Mouse (Mus musculus) hindbrain, embryonic 13.5 days (tissue): ENCODE measurements at regions not wholly inside any gene's neighbourhood (a gene's known extent, or its start where the extent isn't known, plus 50 kb on each side); places are given as distances from the start of the nearest gene placed in this dataset.

ENCODE experiments used
- ATAC-seq: fragments of 200-750 bp; cut with Nextera tagmentation; 2 replicates; pipeline ENCODE4 v1.8.0; 2017; ENCODE audit warnings: moderate TSS enrichment; ENCODE audit not compliant: low FRiP score
- H3K27ac ChIP-seq: fragments of 300-500 bp; sonication (generic); 2 replicates; pipeline ENCODE4 v1.5.1; 2015; ENCODE audit warnings: inconsistent platforms, mild to moderate bottlenecking, moderate library complexity
- H3K27me3 ChIP-seq: fragments of 300-500 bp; sonication (generic); 2 replicates; pipeline ENCODE4 v1.6.1; 2015; ENCODE audit warnings: mild to moderate bottlenecking, inconsistent platforms
- H3K36me3 ChIP-seq: fragments of 300-500 bp; sonication (generic); 2 replicates; pipeline ENCODE4 v1.6.1; 2015; ENCODE audit warnings: mild to moderate bottlenecking, inconsistent platforms
- H3K4me1 ChIP-seq: fragments of 300-500 bp; sonication (generic); replicated peaks from 2 replicates; pipeline ENCODE4 v1.6.1; 2015; ENCODE audit warnings: inconsistent platforms
- H3K4me2 ChIP-seq: fragments of 300-500 bp; sonication (generic); 2 replicates; pipeline ENCODE4 v1.6.1; 2015; ENCODE audit warnings: inconsistent platforms, mild to moderate bottlenecking, moderate library complexity
- H3K4me3 ChIP-seq: fragments of 300-500 bp; sonication (generic); 2 replicates; pipeline ENCODE4 v1.5.1; 2015; ENCODE audit warnings: mild to moderate bottlenecking, inconsistent platforms
- H3K9ac ChIP-seq: fragments of 300-500 bp; sonication (generic); 2 replicates; pipeline ENCODE4 v1.6.1; 2015; ENCODE audit warnings: mild to moderate bottlenecking, inconsistent platforms
- H3K9me3 ChIP-seq: fragments of 300-500 bp; sonication (generic); 2 replicates; pipeline ENCODE4 v1.6.1; 2016; ENCODE audit warnings: inconsistent platforms
- WGBS: fragments of 180-500 bp; shearing (Covaris S2); methylation state at CpG from one replicate; pipeline ENCODE4 v1.1.7; 2015; 5-methylcytosine and 5-hydroxymethylcytosine counted together

DNA sequence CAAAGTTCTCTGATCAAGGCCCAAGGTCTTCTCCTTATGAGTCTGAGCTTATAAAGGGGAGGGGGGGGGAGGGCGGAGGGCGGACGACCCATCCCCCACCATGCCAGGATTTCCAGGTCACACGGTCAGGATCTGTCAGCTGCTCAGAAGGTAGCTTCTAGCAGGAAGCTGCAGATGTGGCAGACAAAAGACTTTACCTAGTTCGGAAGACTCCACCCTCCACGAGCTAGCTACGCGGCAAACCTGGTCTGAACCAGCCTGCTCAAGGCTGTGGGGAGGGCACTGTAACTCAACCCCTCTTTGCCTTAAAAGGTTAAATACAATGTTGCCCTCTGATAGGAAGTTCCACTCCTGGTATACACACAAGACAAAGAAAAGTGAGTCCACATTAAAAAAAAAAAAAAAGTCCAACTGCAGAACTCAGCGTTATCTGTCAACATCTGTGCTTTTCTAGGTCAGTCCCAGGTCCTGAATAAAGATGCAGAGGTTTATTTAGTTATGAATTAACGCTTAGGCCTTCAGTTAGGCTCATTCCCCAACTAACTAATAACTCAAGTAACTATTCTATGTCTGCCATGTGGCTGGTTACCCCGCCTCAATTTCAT lies 108.7 kb downstream of the Rpl14 start:
- 51% methylated on average over 11 of the region's 11 CpGs for WGBS
- H3K36me3 ChIP-seq: no peaks in the 10 kb centered on the region
- no peak overlapping the region for H3K27ac ChIP-seq
- H3K9me3 ChIP-seq: no peaks in the 10 kb centered on the region
- H3K27me3 ChIP-seq: no peaks in the 10 kb centered on the region
- H3K4me2 ChIP-seq: no peak overlapping the region
- peaks cover 36% of the 10 kb centered on the region for H3K4me1 ChIP-seq
- no peak overlapping the region for H3K4me3 ChIP-seq
- H3K9ac ChIP-seq: no peak overlapping the region
- ATAC-seq: no peak

DNA sequence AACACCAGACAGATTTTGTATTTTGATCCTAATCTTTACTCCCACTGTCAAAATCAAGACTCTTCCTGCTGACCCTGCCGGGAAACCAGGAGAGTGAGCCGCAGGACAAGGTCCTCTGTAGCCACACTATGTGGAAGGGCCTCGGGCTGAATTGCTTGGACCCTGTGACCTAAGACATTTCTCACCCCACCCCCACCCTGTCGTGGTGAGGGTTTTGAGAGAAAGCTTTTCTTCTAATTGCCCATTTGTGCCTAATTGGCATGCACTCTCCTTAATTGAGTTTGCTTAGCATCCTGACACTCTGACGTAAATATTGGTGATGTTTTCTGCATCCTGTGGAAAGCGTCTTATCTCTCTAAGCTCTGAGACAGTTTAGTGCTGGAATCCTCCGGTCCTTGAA lies 110.2 kb downstream of the Rpl14 start:
- Histone ChIP-seq H3K36me3 (no peaks in the 10 kb centered on the region), H3K27me3 (no peaks in the 10 kb centered on the region), H3K4me2 (no peak overlapping the region), H3K4me1 (peaks cover 21% of the 10 kb centered on the region), H3K9ac (no peak overlapping the region), H3K4me3 (no peak overlapping the region), H3K27ac (no peak overlapping the region), H3K9me3 (no peaks in the 10 kb centered on the region)
- 39% methylated on average over 7 of the region's 7 CpGs for WGBS
- ATAC-seq: no peak

DNA sequence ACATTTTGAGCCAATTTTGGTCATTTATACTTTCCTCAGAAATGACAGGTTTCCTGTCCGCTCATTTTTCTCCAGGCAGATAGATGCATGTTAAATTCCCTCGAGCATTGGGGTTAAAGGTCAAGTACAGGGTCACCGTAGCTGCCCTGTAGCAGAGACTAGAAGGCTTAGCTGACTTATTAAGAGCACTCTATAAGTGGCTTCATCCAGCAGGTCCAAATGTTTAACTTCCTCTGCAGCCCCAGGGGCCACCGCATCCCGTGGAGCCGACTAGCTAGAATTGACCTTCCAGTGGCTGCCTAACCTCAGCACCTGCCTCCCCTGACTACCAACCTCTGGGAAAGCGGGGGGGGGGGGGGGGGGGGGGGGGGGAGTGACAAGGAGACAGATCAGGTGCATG lies 114.7 kb downstream of the Rpl14 start:
- Histone ChIP-seq H3K4me1 (peaks cover 27% of the 10 kb centered on the region), H3K9me3 (no peaks in the 10 kb centered on the region), H3K4me2 (no peak overlapping the region), H3K27me3 (no peaks in the 10 kb centered on the region), H3K4me3 (no peak overlapping the region), H3K36me3 (no peaks in the 10 kb centered on the region), H3K9ac (no peak overlapping the region), H3K27ac (no peak overlapping the region)
- WGBS: 30% methylated on average over 6 of the region's 7 CpGs
- no peak for ATAC-seq

- WGBS: 46% methylated on average over 11 of the region's 11 CpGs
- ATAC-seq: no peak
- Histone ChIP-seq H3K4me3 (no peak overlapping the region), H3K36me3 (no peaks in the 10 kb centered on the region), H3K4me1 (peaks cover 43% of the 10 kb centered on the region), H3K27me3 (no peaks in the 10 kb centered on the region), H3K4me2 (no peak overlapping the region), H3K27ac (no peak overlapping the region), H3K9ac (no peak overlapping the region), H3K9me3 (no peaks in the 10 kb centered on the region)
Measured at GRCm38 (mm10) chr9:120689025-120689424, 117.8 kb downstream of the Rpl14 start.

- no peaks in the 10 kb centered on the region for H3K27me3 ChIP-seq
- no peaks in the 10 kb centered on the region for H3K36me3 ChIP-seq
- H3K4me1 ChIP-seq: peaks cover 46% of the 10 kb centered on the region
- H3K4me3 ChIP-seq: no peak overlapping the region
- H3K9ac ChIP-seq: peak overlapping the region; percentile 24; the same call in 1 of the 2 replicates
- ATAC-seq: no peak
- peak overlapping the region; percentile 48; the same call in 1 of the 2 replicates for H3K4me2 ChIP-seq
- no peaks in the 10 kb centered on the region for H3K9me3 ChIP-seq
- 25% methylated on average over 5 of the region's 5 CpGs for WGBS
- peak overlapping the region; percentile 87 for H3K27ac ChIP-seq
Measured at GRCm38 (mm10) chr9:120690510-120690909, 119.3 kb downstream of the Rpl14 start.

DNA sequence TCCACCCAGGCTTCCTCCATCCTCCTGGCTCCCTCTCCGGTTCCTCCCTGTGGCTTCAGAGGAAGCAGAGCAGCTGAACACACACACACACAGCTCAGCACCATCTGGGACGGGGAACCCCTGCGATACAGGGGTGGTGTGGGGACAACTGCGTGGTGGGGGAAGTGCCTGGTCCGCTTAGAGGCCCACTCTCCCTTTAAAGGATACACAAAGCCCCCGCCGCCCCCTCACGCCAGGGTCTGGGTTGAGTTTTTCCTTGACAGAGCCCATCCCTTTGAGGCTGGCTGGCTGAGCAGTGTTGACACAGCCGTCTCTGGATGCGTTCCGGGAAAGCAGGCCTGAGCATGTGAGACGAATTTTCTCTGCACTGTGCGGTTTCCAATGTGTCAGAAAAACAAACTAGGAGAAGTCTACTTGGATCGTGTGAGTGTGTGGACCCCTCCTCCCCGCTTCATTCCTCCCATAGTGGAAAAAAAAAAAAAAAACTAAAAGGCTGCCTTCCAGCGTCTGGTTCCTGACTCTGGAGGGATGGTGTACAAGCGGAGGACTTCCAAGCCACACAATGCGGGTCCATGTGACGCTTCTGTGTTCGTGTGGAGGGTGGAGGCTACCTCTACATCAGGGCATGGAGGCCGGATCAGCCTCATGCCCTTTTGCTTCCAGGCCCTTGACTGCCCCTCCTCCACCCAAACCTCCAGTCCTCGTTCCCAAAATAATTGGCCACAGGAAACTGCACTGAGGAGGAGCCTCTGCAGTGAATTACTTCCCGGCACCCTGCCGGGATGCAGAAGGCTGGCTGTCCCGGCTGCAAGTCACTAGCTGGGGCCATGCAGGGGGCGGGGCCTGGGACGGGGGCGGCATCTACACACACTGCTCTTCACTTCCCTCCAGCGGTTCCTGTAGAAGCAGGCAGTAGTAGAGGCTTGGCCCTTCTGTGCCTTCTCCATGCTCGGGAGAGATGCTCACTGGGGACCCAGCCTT lies 120.0 kb downstream of the Rpl14 start:
- H3K4me3 ChIP-seq: peak overlapping the region; percentile 9
- peak; percentile 85 for ATAC-seq
- H3K4me1 ChIP-seq: peaks cover 46% of the 10 kb centered on the region
- WGBS: 3% methylated on average over 30 of the region's 30 CpGs
- H3K9ac ChIP-seq: peak overlapping the region; percentile 55; the same call in 1 of the 2 replicates
- H3K36me3 ChIP-seq: no peaks in the 10 kb centered on the region
- H3K9me3 ChIP-seq: no peaks in the 10 kb centered on the region
- H3K27me3 ChIP-seq: no peaks in the 10 kb centered on the region
- peak overlapping the region; percentile 87 for H3K27ac ChIP-seq
- H3K4me2 ChIP-seq: peak overlapping the region; percentile 48

GRCm38 (mm10) chr9:120691971-120692401 lies 120.7 kb downstream of the Rpl14 start:
- Histone ChIP-seq H3K27me3 (no peaks in the 10 kb centered on the region), H3K9me3 (no peaks in the 10 kb centered on the region), H3K4me2 (peak overlapping the region; percentile 48), H3K4me3 (peak overlapping the region; percentile 9; the same call in 1 of the 2 replicates), H3K27ac (peak overlapping the region; percentile 87), H3K4me1 (peaks cover 46% of the 10 kb centered on the region), H3K9ac (no peak overlapping the region), H3K36me3 (no peaks in the 10 kb centered on the region)
- ATAC-seq: peak; percentile 40
- 19% methylated on average over 10 of the region's 14 CpGs for WGBS

GRCm38 (mm10) chr9:120694457-120694856 lies 123.2 kb downstream of the Rpl14 start:
- no peaks in the 10 kb centered on the region for H3K36me3 ChIP-seq
- no peak overlapping the region for H3K4me2 ChIP-seq
- peaks cover 45% of the 10 kb centered on the region for H3K4me1 ChIP-seq
- 42% methylated on average over 5 of the region's 5 CpGs for WGBS
- H3K27me3 ChIP-seq: peaks cover 5% of the 10 kb centered on the region; the same call in 1 of the 2 replicates
- no peak for ATAC-seq
- no peak overlapping the region for H3K9ac ChIP-seq
- no peak overlapping the region for H3K4me3 ChIP-seq
- H3K27ac ChIP-seq: no peak overlapping the region
- no peaks in the 10 kb centered on the region for H3K9me3 ChIP-seq

GRCm38 (mm10) chr9:120695966-120696365 lies 124.7 kb downstream of the Rpl14 start:
- Histone ChIP-seq H3K9me3 (no peaks in the 10 kb centered on the region), H3K27ac (no peak overlapping the region), H3K4me2 (no peak overlapping the region), H3K9ac (no peak overlapping the region), H3K36me3 (no peaks in the 10 kb centered on the region), H3K4me3 (no peak overlapping the region), H3K27me3 (peaks cover 5% of the 10 kb centered on the region; the same call in 1 of the 2 replicates), H3K4me1 (peaks cover 30% of the 10 kb centered on the region)
- 94% methylated on average over 10 of the region's 10 CpGs for WGBS
- ATAC-seq: no peak

DNA sequence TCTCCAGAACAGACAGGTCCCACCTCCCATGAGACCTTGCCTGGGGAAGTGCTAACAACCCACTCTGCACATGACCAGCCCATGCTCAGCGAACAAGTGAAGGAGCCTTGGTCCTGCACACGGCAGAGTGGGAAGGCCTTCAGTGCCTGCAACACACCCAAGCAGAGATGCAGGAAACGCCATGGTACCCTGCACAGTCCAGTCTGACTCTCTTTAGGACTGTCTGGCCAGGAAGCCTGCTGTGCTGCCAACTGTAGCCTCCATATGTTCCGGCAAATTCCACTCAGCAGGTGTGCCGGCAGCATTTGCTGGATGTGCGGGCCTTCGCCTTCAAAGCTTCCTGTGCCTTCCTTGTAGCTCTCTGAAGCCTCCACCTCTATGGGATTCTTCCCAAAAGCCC lies 126.5 kb downstream of the Rpl14 start:
- ATAC-seq: no peak
- H3K4me3 ChIP-seq: no peak overlapping the region
- H3K4me2 ChIP-seq: no peak overlapping the region
- H3K4me1 ChIP-seq: peaks cover 14% of the 10 kb centered on the region
- WGBS: 80% methylated on average over 7 of the region's 7 CpGs
- no peaks in the 10 kb centered on the region for H3K9me3 ChIP-seq
- peaks cover 5% of the 10 kb centered on the region; the same call in 1 of the 2 replicates for H3K27me3 ChIP-seq
- H3K36me3 ChIP-seq: no peaks in the 10 kb centered on the region
- no peak overlapping the region for H3K9ac ChIP-seq
- H3K27ac ChIP-seq: no peak overlapping the region

- Histone ChIP-seq H3K36me3 (no peaks in the 10 kb centered on the region), H3K4me2 (no peak overlapping the region), H3K4me1 (peaks cover 17% of the 10 kb centered on the region), H3K9ac (no peak overlapping the region), H3K9me3 (no peaks in the 10 kb centered on the region), H3K27me3 (peaks cover 5% of the 10 kb centered on the region; the same call in 1 of the 2 replicates), H3K4me3 (no peak overlapping the region), H3K27ac (no peak overlapping the region)
- WGBS: 87% methylated on average over 5 of the region's 5 CpGs
- ATAC-seq: no peak
Measured at GRCm38 (mm10) chr9:120699781-120700180, 128.5 kb downstream of the Rpl14 start.

DNA sequence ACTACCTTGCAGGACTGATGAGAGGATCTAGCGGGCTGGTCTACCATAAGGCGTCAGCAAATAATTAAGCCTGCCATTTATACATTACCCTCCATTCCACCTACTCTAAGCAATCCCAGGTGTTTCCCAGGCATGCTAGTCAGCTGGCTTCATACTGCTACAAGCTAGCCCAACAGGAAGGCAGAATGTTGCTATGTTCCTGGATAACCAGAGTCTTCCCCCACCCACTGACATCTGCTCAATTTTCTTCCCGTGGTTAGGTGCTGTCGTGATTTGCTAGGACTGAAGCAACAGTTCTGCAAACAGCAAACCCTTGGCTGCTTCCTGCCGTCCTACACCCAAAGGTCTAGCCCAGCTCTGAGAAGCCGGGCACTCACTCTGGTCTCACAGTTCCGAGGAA lies 131.6 kb downstream of the Rpl14 start:
- WGBS: 69% methylated on average over 7 of the region's 7 CpGs
- H3K27ac ChIP-seq: peak overlapping the region; percentile 44

More for the DNA sequence above, 131.6 kb downstream of the Rpl14 start:
- Histone ChIP-seq H3K9me3 (no peaks in the 10 kb centered on the region), H3K27me3 (0 out of 2 replicates have a peak, but pooled peaks cover 3% of the 10 kb centered on the region), H3K4me2 (no peak overlapping the region), H3K4me3 (no peak overlapping the region), H3K9ac (no peak overlapping the region), H3K4me1 (peaks cover 14% of the 10 kb centered on the region), H3K36me3 (no peaks in the 10 kb centered on the region)
- ATAC-seq: no peak
